Mouse (Mus musculus) small intestine, adult 2 months (tissue): Measurements from ENCODE around the gene Unc5cl.

Experiments
- CTCF ChIP-seq: fragments of 200-500 bp; IDR thresholded peaks from 2 replicates; pipeline ENCODE4 v1.5.1; 2012; ENCODE audit warnings: low read depth, mild to moderate bottlenecking, control low read depth, inconsistent platforms, low read length, moderate library complexity, mixed read lengths; ENCODE audit not compliant: insufficient replicate concordance, insufficient read length; ENCODE audit errors: extremely low read depth
- POLR2A ChIP-seq: fragments of 200-500 bp; IDR thresholded peaks from 2 replicates; pipeline ENCODE4 v1.6.1; 2012; ENCODE audit warnings: low read depth, mild to moderate bottlenecking, control low read depth, inconsistent platforms, low read length, moderate library complexity

DNA sequence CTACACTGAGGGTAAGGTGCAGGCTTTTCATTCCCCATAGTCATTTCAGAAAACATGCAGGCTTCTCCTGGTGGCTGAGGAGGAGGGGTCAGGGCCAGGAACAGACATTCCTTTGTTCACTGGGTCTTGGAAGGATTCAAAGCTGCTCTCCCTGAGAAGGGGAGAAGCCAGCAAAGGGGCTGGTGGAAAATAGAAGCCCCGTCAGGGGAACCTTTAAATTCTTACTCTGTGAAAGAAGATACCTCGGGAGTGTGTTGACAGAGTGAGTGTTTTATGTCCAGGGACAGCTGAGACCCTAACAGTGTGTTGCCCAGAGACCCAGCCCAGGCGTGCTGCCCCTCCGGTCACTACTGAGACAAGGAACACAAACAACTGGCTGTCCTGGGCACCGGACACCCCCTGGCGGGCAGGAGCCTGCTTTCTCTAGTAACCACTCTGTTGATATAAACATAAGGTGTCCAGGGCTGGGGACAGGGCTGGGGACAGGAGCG, 17.2 kb upstream of the Unc5cl start:
- TF ChIP-seq CTCF (no peak), POLR2A (no peak)
